Mouse (Mus musculus): ENCODE results near the gene Trabd2b. TPM values are rescaled to one million over a fixed set of nuclear protein-coding genes. Genes with fewer than 3 reads are reported as not detected.

The Trabd2b gene
- polyA plus RNA-seq, 1 experiment: 6.7 TPM

DNA sequence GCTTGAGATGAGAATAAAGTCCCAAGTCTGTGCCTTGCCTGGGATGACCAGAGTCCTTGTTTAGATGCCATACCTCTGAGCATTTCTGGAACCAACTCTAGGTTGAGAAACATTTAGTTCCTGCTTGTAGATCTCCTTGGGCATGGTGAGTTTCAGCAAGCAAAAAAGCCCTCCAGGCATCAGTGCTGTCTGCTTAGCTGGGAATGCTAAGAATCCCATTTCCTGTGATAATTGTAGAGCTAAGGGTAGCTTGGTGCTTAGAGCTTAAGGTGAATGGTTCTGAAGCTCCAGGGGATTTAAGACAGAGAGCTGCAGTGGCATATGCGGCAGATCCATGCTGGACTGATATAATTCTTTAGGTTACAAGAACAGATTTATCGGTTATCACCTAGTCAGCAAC lies 26.2 kb downstream of the Trabd2b start:
- TF ChIP-seq POLR2A (IDR thresholded peaks at IDR 0.05; ENCODE audit: borderline replicate concordance, extremely low read depth, low read depth, low read length): no peak
- TF ChIP-seq CTCF (IDR thresholded peaks at IDR 0.05; ENCODE audit: insufficient read depth, low read length): no peak
- WGBS: 98% methylated on average over 2 of the region's 2 CpGs
- Histone ChIP-seq H3K4me1 (ENCODE audit: control insufficient read depth, insufficient read depth, low read length) (no peaks in the 10 kb centered on the region), H3K4me3 (replicated peaks; ENCODE audit: extremely low read depth, low read depth, low read length) (no peak overlapping the region)
- no peak for DNase-seq

DNA sequence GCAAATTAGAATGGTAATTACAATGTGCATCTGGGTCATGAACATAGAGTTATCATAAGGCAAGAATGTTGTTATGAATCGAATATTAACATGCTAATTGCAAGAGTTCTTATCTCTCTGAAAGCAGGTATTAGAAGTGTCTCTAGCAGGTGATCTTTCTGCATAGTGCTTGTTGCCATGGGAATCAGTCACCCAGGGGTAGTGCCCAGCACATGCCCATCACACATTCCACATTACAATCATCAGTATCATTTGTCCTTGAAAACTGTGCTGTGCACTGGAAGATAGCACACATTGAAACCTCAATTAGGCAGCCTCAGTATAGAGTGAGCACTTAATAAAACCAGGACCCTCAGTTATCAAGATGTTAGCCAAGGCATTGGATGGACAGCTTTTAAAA lies 26.9 kb downstream of the Trabd2b start:
- WGBS: 77% methylated on average over 1 of the region's 1 CpGs
- Histone ChIP-seq H3K4me1 (ENCODE audit: control insufficient read depth, insufficient read depth, low read length) (no peaks in the 10 kb centered on the region), H3K4me3 (replicated peaks; ENCODE audit: extremely low read depth, low read depth, low read length) (no peak overlapping the region)
- TF ChIP-seq POLR2A (IDR thresholded peaks at IDR 0.05; ENCODE audit: borderline replicate concordance, extremely low read depth, low read depth, low read length): no peak
- TF ChIP-seq CTCF (IDR thresholded peaks at IDR 0.05; ENCODE audit: insufficient read depth, low read length): no peak
- DNase-seq: no peak

DNA sequence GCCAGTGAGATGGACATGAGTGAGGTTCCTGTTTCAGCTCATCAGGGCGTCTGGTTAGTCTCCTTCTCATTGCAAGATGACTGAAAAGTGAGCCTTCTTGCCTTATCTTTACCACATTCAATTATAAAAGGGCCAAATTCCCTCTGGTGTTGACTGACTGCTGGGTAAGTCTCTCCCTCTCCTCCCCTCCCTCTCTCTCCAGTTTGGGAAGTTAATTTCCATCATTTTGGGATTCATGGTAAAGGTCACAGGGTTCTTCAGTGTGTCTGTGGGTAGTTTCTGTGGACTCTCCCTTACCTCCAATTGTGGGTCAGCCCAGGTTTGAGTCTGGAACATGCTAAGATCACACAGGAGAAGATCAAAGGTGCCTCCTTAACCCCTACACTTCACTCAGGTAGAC lies 28.2 kb downstream of the Trabd2b start:
- Histone ChIP-seq H3K4me1 (ENCODE audit: control insufficient read depth, insufficient read depth, low read length) (no peaks in the 10 kb centered on the region), H3K4me3 (replicated peaks; ENCODE audit: extremely low read depth, low read depth, low read length) (no peak overlapping the region)
- WGBS: 58% methylated on average over 1 of the region's 1 CpGs
- TF ChIP-seq CTCF (IDR thresholded peaks at IDR 0.05; ENCODE audit: insufficient read depth, low read length) (no peak), POLR2A (IDR thresholded peaks at IDR 0.05; ENCODE audit: borderline replicate concordance, extremely low read depth, low read depth, low read length) (no peak)
- DNase-seq: no peak

DNA sequence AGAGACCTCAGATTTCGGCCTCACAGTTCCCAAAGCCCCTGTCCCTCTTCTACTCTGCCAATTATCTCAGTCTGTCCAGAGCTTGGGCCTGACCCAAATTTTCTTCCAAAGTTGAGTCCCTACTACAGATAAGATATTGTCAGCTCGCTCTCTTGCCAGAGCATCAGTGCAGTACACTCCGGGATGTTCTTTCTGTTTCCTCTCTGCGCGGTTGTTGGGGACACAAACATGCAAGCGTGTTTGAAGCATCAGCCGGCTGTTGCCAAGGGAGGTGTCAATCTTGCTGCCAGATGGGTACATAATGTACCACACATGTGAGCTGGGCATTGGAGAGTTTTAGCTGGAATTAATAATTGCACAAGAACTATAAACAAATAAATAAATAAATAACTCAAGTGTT lies 28.9 kb downstream of the Trabd2b start:
- Histone ChIP-seq H3K4me1 (ENCODE audit: control insufficient read depth, insufficient read depth, low read length) (no peaks in the 10 kb centered on the region), H3K4me3 (replicated peaks; ENCODE audit: extremely low read depth, low read depth, low read length) (no peak overlapping the region)
- TF ChIP-seq CTCF (IDR thresholded peaks at IDR 0.05; ENCODE audit: insufficient read depth, low read length) (no peak), POLR2A (IDR thresholded peaks at IDR 0.05; ENCODE audit: borderline replicate concordance, extremely low read depth, low read depth, low read length) (no peak)
- DNase-seq: no peak
- WGBS: 63% methylated on average over 7 of the region's 7 CpGs

DNA sequence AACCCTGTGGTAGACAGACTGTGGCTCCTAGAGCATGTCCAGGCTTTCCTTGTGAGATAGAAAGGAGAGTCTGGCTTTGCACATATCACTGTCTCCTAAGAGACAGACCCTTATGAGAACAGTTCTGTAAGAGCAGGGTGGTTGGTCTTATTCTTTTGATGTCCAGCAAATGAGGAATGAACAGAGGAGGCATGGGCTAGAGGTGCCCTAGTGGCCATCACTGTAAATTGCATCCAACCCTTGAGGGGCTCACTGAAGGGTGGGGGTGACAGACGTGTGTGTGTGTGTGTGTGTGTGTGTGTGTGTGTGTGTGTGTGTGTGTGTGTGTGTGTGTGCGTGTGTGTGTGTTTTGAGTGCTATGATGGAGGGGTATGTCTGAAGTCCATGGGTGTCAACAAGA lies 32.2 kb downstream of the Trabd2b start:
- WGBS: 58% methylated on average over 2 of the region's 2 CpGs
- Histone ChIP-seq H3K4me3 (replicated peaks; ENCODE audit: extremely low read depth, low read depth, low read length) (no peak overlapping the region), H3K4me1 (ENCODE audit: control insufficient read depth, insufficient read depth, low read length) (no peaks in the 10 kb centered on the region)
- no peak for DNase-seq
- TF ChIP-seq POLR2A (IDR thresholded peaks at IDR 0.05; ENCODE audit: borderline replicate concordance, extremely low read depth, low read depth, low read length) (no peak), CTCF (IDR thresholded peaks at IDR 0.05; ENCODE audit: insufficient read depth, low read length) (no peak)

DNA sequence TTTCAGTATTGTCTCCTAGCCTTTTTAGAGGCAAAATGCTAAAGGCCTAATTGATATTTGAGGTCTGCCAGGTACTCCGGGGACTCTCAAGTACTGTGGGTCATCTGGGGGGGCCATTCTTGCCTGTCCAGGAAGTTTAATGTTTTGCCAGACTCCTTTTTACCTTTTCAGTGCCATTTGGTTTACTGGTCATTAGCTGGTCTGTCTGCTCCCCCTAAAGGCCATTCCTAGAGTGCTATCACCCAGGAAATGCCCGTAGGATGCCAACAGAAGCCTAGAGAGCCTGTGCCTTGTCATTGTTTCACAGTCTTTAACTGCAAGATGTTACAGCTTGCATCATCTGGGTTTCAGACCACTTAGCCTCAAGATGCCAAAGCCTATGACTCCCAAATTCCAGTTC lies 35.7 kb downstream of the Trabd2b start:
- no peak for DNase-seq
- Histone ChIP-seq H3K4me1 (ENCODE audit: control insufficient read depth, insufficient read depth, low read length) (no peaks in the 10 kb centered on the region), H3K4me3 (replicated peaks; ENCODE audit: extremely low read depth, low read depth, low read length) (no peak overlapping the region)
- 40% methylated on average over 2 of the region's 2 CpGs for WGBS
- TF ChIP-seq POLR2A (IDR thresholded peaks at IDR 0.05; ENCODE audit: borderline replicate concordance, extremely low read depth, low read depth, low read length): no peak
- TF ChIP-seq CTCF (IDR thresholded peaks at IDR 0.05; ENCODE audit: insufficient read depth, low read length): no peak

DNA sequence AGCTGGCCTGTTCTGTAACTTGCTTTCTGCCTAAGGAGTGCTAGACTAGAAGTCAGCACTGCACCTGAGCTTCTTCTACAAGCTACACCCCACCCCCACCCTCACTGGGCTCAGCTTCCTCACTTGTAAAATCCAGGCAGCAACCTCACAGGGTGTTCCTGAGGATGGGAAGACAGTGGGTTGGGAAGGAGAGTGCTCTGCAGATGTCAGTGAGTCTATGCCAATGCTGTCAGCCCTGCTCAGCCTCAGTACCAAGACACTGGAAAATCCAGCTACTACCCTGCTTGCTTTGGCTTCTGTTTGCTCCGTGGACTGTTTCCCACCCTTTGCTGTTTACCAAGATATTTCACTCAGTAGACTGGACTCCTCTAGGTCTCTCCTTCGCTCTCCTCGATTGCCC lies 36.1 kb downstream of the Trabd2b start:
- Histone ChIP-seq H3K4me1 (ENCODE audit: control insufficient read depth, insufficient read depth, low read length) (no peaks in the 10 kb centered on the region), H3K4me3 (replicated peaks; ENCODE audit: extremely low read depth, low read depth, low read length) (no peak overlapping the region)
- TF ChIP-seq POLR2A (IDR thresholded peaks at IDR 0.05; ENCODE audit: borderline replicate concordance, extremely low read depth, low read depth, low read length) (no peak), CTCF (IDR thresholded peaks at IDR 0.05; ENCODE audit: insufficient read depth, low read length) (no peak)
- DNase-seq: no peak
- 65% methylated on average over 3 of the region's 3 CpGs for WGBS

DNA sequence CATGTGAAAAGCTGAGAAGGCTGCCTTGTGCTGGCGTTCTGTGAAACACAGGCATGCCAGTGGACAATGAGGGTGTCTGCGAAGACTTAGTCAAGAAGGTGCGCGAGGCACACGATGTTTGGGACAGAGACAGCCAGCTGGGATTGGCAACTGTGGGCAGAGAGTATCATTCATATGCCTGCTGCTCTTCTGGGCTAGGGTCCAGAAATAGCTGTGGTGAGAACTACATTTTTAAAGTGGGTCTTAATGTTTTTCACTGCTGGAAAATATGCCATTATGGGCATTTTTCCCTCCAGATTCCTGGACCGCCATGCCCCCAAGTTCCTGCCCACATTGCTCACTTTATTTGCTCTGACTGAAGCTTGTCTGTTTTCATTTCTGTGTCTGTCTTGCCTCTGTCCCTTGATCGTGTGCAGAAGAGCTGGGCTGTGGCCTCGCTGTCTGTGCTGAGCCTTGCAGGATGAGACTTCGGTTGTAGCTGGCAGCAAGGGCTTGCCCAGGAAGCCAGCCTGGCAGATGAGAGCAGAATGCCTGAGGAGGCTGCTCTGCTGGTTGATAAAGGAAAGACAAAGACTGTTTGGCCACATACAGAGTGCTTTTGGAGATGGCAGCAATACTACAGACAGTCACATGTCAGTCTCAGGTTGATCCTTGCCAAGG lies 42.0 kb downstream of the Trabd2b start:
- TF ChIP-seq CTCF (IDR thresholded peaks at IDR 0.05; ENCODE audit: insufficient read depth, low read length) (no peak), POLR2A (IDR thresholded peaks at IDR 0.05; ENCODE audit: borderline replicate concordance, extremely low read depth, low read depth, low read length) (no peak)
- no peak for DNase-seq
- no peaks in the 10 kb centered on the region for H3K4me1 ChIP-seq (ENCODE audit: control insufficient read depth, insufficient read depth, low read length)
- 64% methylated on average over 9 of the region's 9 CpGs for WGBS
- no peak overlapping the region for H3K4me3 ChIP-seq (replicated peaks; ENCODE audit: extremely low read depth, low read depth, low read length)

DNA sequence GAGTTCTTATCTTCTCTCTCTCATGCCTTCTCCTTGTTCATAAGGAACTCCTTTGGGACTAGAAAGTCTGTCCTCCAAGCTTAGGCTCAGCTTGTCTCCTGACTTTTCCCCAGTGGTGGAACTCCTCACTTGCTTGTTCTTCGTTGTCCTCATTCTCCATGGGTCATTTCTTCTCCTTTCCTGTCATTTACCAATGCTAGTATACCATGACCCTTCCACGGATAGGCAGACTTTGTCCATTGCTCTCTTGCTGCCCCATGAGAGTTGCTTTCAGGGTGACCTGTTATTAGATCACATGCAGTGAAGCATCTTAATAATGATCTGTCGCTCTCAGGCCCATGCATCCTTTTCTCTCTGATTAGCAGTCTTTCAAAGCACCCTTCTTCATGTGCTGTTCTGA lies 46.6 kb downstream of the Trabd2b start:
- Histone ChIP-seq H3K4me3 (replicated peaks; ENCODE audit: extremely low read depth, low read depth, low read length) (no peak overlapping the region), H3K4me1 (ENCODE audit: control insufficient read depth, insufficient read depth, low read length) (no peaks in the 10 kb centered on the region)
- TF ChIP-seq CTCF (IDR thresholded peaks at IDR 0.05; ENCODE audit: insufficient read depth, low read length) (no peak), POLR2A (IDR thresholded peaks at IDR 0.05; ENCODE audit: borderline replicate concordance, extremely low read depth, low read depth, low read length) (no peak)
- DNase-seq: no peak
- 84% methylated on average over 3 of the region's 3 CpGs for WGBS

DNA sequence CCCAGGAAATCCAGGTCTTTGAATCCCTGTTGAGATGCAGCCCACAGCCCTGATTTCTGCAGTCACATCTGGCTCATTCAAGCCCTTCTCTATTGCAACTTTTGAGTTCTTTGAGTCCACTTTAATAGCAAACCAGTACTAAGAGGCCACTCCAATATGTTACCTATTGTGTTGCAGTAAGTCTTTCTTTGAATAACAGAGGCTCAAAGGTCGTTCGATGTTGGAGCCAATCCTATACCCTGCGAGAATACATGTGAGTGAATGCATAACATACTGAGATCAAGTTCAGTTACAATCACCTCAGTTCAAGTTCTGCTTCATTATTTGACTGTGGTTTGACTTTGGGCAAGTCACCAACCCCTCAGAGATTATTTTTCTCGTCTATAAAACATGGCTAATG lies 47.5 kb downstream of the Trabd2b start:
- H3K4me3 ChIP-seq (replicated peaks; ENCODE audit: extremely low read depth, low read depth, low read length): no peak overlapping the region
- DNase-seq: no peak
- WGBS: 72% methylated on average over 4 of the region's 4 CpGs
- H3K4me1 ChIP-seq (ENCODE audit: control insufficient read depth, insufficient read depth, low read length): no peaks in the 10 kb centered on the region
- TF ChIP-seq POLR2A (IDR thresholded peaks at IDR 0.05; ENCODE audit: borderline replicate concordance, extremely low read depth, low read depth, low read length) (no peak), CTCF (IDR thresholded peaks at IDR 0.05; ENCODE audit: insufficient read depth, low read length) (no peak)
